Mouse (Mus musculus) lung, postnatal 0 days (tissue): ENCODE measurements at regions not wholly inside any gene's neighbourhood (a gene's known extent, or its start where the extent isn't known, plus 50 kb on each side); places are given as distances from the start of the nearest gene placed in this dataset.

Experiments
- CTCF ChIP-seq: IDR thresholded peaks from 2 replicates; pipeline ENCODE4 v1.5.1; 2016; ENCODE audit warnings: antibody characterized with exemption, mild to moderate bottlenecking
- EP300 ChIP-seq: IDR thresholded peaks from 2 replicates; pipeline ENCODE4 v1.6.1; 2016; ENCODE audit warnings: antibody characterized with exemption, mild to moderate bottlenecking, control low read depth

DNA sequence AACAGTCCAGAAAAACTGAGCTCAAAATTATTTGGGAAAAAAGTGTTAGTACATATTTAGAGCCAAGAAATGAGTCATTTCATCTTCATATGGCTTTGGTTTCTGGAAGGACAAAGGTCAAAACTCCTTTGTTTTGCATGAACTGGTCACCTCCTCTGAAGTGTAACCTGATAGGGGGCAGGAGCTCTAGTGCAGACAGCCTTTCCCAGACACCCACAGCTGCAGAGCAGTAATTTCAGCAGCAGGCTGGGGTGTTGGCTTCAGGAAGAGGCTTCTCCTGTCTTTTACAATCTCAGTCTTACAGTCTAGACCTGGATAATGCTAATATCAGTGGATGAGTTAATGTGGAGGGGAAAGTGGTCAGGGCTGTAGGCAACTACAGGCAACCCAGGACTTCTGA is 830.4 kb upstream of the Nr2f1 start:
- TF ChIP-seq CTCF = no peak
- no peak for TF ChIP-seq EP300
